Mouse (Mus musculus) small intestine, adult 2 months (tissue): ENCODE measurements around the gene Ggt5. TPM values are rescaled to one million over a fixed set of nuclear protein-coding genes. Genes with fewer than 3 reads are reported as not detected.

Experiments
- H3K27ac ChIP-seq: fragments of 200-500 bp; 2 replicates; pipeline ENCODE4 v1.5.1; 2012; ENCODE audit warnings: low read depth, low read length, control low read depth, inconsistent platforms; ENCODE audit not compliant: insufficient read depth
- H3K27me3 ChIP-seq: fragments of 200-500 bp; 2 replicates; pipeline ENCODE4 v1.6.1; 2012; ENCODE audit warnings: mild to moderate bottlenecking, moderate library complexity, low read length, inconsistent platforms; ENCODE audit not compliant: control insufficient read depth, insufficient read depth
- H3K36me3 ChIP-seq: fragments of 200-500 bp; 2 replicates; pipeline ENCODE4 v1.6.1; 2012; ENCODE audit warnings: mild to moderate bottlenecking, low read length, control low read depth, inconsistent platforms; ENCODE audit not compliant: control insufficient read depth, insufficient read depth
- H3K4me1 ChIP-seq: fragments of 200-500 bp; 2 replicates; pipeline ENCODE4 v1.6.1; 2012; ENCODE audit warnings: low read length, inconsistent platforms, mixed read lengths; ENCODE audit not compliant: control insufficient read depth, insufficient read depth, insufficient read length
- H3K4me3 ChIP-seq: fragments of 200-500 bp; 2 replicates; pipeline ENCODE4 v1.5.1; 2012; ENCODE audit warnings: low read depth, mild to moderate bottlenecking, control low read depth, inconsistent platforms, low read length, moderate library complexity
- CTCF ChIP-seq: fragments of 200-500 bp; IDR thresholded peaks from 2 replicates; pipeline ENCODE4 v1.5.1; 2012; ENCODE audit warnings: low read depth, mild to moderate bottlenecking, control low read depth, inconsistent platforms, low read length, moderate library complexity, mixed read lengths; ENCODE audit not compliant: insufficient replicate concordance, insufficient read length; ENCODE audit errors: extremely low read depth
- POLR2A ChIP-seq: fragments of 200-500 bp; IDR thresholded peaks from 2 replicates; pipeline ENCODE4 v1.6.1; 2012; ENCODE audit warnings: low read depth, mild to moderate bottlenecking, control low read depth, inconsistent platforms, low read length, moderate library complexity
- WGBS: fragments of 180-500 bp; shearing (Covaris S2); methylation state at CpG from one replicate; pipeline ENCODE4 v1.1.7; 2018; 5-methylcytosine and 5-hydroxymethylcytosine counted together
- polyA plus RNA-seq: library from polyadenylated mRNA; depleted of rRNA; stranded (reverse); fragments of >200 nt; gene quantifications from 2 replicates; pipeline ENCODE4 v1.2.3, GENCODE M21; 2012

The Ggt5 gene
- polyA plus RNA-seq, 1 experiment, result 27.0 TPM

DNA sequence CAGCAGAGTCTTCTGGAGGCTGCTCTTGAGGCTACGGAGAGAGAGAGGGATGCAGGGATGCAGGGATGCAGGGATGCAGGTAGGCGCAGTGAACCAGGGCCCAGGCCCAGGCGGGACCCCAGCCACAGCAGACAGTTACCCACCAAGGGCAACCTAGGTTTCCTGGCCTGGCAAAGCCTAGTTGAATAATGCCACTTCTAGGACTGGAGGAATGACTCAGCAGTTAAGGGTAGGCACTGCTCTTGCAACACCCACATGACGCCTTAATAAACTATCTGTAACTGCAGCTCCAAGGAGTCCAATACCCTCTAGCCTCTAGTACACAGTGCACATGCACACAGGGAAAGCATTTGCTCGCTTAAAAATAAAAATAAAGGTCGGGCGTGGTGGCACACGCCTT lies 35.0 kb upstream of the Ggt5 start:
- TF ChIP-seq POLR2A (no peak), CTCF (no peak)
- Histone ChIP-seq H3K27ac (no peak overlapping the region), H3K27me3 (peaks cover 2% of the 10 kb centered on the region), H3K4me1 (peaks cover 1% of the 10 kb centered on the region), H3K4me3 (no peak overlapping the region), H3K36me3 (no peaks in the 10 kb centered on the region)
- WGBS, result 71% methylated on average over 8 of the region's 8 CpGs

GRCm38 (mm10) chr10:75555557-75555956 lies 33.6 kb upstream of the Ggt5 start:
- Histone ChIP-seq H3K36me3 (no peaks in the 10 kb centered on the region), H3K4me1 (peaks cover 4% of the 10 kb centered on the region), H3K27me3 (peaks cover 14% of the 10 kb centered on the region), H3K27ac (no peak overlapping the region), H3K4me3 (no peak overlapping the region)
- no peak for TF ChIP-seq CTCF
- TF ChIP-seq POLR2A, result no peak
- WGBS, result 86% methylated on average over 6 of the region's 6 CpGs

DNA sequence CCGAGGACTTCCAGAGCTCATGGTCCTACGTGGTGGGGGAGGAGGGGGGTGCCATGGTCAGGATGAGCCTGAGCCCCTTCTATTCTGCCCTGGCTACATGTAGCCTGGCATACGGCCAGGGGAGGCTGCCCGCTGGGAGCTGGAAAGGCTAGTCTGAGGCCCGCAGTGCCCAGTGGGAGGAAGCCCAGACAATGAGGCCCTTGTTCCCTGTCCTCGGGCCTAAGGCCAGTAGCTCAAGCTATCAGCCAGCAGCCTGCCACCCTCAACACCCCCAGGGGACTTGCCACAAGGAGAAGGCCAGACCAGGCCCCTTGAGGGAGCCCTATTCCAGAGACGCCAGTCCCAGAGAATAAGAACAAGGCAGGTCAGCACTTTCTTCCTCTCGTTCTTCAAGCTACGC lies 33.1 kb upstream of the Ggt5 start:
- H3K27me3 ChIP-seq, result peaks cover 19% of the 10 kb centered on the region
- 58% methylated on average over 9 of the region's 9 CpGs for WGBS
- TF ChIP-seq CTCF (no peak), POLR2A (no peak)
- H3K27ac ChIP-seq, result no peak overlapping the region
- H3K4me1 ChIP-seq, result peaks cover 4% of the 10 kb centered on the region
- no peak overlapping the region for H3K4me3 ChIP-seq
- no peaks in the 10 kb centered on the region for H3K36me3 ChIP-seq

DNA sequence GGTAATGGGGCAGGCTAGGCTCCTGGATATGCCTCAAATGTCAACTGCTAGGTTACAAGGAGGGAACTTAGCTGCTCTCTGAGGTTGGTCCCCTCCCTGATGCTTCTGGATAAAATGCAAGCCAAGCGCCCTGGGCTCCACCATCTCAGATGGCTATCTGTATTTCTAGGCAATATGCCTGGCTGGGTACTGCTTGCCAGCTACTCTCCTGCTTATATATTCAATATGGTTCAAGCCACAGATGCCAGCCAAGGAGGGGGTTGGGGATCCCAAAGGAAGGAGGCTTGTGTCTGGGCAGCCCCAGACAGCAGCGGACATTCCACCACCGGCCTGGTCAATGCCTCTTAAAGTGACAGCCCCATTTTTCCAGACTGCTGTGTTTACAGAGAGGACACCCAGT lies 30.6 kb upstream of the Ggt5 start:
- Histone ChIP-seq H3K27ac (no peak overlapping the region), H3K4me1 (peaks cover 7% of the 10 kb centered on the region), H3K27me3 (peaks cover 20% of the 10 kb centered on the region), H3K36me3 (no peaks in the 10 kb centered on the region), H3K4me3 (no peak overlapping the region)
- TF ChIP-seq CTCF, result no peak
- no peak for TF ChIP-seq POLR2A
- 59% methylated on average over 3 of the region's 3 CpGs for WGBS

- H3K4me1 ChIP-seq, result peaks cover 9% of the 10 kb centered on the region
- peak overlapping the region; percentile 58 for H3K4me3 ChIP-seq
- TF ChIP-seq CTCF, result no peak
- no peak for TF ChIP-seq POLR2A
- WGBS, result 13% methylated on average over 14 of the region's 14 CpGs
- no peaks in the 10 kb centered on the region for H3K36me3 ChIP-seq
- H3K27ac ChIP-seq, result no peak overlapping the region
- H3K27me3 ChIP-seq, result peaks cover 20% of the 10 kb centered on the region
These were observed 30.0 kb upstream of the Ggt5 start for GRCm38 (mm10) chr10:75559041-75559675.

DNA sequence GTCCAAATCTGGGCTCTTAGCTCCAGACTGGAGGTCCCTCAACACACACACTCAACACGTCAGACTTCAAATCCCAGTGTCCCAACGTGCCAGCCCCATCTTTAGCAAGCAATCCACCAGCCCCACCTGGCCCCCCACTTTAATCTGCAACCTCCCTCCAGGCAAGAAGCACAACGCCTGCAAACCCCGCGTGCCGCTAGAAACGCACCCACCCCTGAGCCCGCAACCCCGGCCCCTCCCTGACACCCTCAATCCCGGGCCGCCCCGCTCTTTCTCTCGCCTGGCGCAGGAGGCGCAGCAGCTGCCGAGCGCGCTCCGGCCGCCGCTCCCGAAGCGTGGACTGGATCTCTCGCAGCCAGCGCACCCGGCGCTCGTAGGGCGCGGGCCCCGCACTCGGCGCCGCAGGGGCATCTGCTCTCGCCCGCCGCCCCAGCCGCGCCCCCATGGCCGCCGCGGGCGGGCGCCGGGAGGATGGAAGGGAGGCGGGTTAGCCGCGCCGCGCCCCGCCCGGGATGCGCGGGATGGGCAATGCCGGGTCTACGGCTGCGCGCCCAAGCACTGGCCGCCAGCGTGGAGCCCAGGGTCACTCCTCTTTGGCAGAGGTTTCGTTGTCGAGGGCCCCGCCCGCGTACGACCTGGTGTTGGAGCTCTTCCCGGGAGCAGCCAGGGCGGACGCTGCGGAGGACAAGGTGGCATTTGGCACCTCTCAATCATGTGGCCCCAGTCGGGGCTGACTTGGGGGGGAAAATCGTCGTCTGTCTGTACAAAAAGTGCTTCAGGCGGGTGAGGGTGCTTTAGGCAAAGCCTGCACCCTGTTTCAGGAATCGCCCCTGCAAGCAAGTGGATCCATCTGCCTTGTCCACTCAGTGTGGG lies 29.2 kb upstream of the Ggt5 start, which contains the start of gene Lrrc75b:
Lrrc75b (minus strand) TSS at position 655 of the 873 bp plus-strand sequence.
- TF ChIP-seq POLR2A (no peak), CTCF (no peak)
- Histone ChIP-seq H3K4me3 (peak within 1 kb of the TSS; percentile 58), H3K27me3 (peaks cover 20% of the 10 kb centered on the region), H3K27ac (no peak within 1 kb of the TSS), H3K36me3 (no peaks in the 10 kb centered on the region), H3K4me1 (peaks cover 9% of the 10 kb centered on the region)
- WGBS, result 1% methylated on average over 72 of the region's 75 CpGs

DNA sequence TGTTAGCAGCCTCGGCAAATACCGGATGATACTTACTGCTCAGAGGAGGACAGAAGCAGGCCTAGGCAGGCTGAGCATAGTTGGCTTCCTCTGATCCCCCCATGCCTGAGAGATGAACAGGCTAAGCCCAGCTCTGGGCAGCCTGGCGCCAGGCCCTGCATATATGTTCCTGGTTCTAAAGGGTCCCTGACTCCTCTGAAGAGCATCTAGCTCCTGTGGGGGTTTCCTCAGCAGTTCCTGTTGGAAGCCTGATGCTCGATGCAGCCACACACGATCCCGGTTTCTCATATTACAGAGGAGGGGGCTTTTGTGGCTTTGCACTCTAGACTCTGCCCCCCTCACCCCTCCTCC lies 28.6 kb upstream of the Ggt5 start:
- Histone ChIP-seq H3K27me3 (peaks cover 20% of the 10 kb centered on the region), H3K36me3 (no peaks in the 10 kb centered on the region), H3K4me3 (peak overlapping the region; percentile 58), H3K27ac (no peak overlapping the region), H3K4me1 (peaks cover 9% of the 10 kb centered on the region)
- TF ChIP-seq CTCF, result no peak
- TF ChIP-seq POLR2A, result no peak
- 46% methylated on average over 6 of the region's 6 CpGs for WGBS
